Mouse (Mus musculus): ENCODE results near the gene Espl1.

Espl1 gene

DNA sequence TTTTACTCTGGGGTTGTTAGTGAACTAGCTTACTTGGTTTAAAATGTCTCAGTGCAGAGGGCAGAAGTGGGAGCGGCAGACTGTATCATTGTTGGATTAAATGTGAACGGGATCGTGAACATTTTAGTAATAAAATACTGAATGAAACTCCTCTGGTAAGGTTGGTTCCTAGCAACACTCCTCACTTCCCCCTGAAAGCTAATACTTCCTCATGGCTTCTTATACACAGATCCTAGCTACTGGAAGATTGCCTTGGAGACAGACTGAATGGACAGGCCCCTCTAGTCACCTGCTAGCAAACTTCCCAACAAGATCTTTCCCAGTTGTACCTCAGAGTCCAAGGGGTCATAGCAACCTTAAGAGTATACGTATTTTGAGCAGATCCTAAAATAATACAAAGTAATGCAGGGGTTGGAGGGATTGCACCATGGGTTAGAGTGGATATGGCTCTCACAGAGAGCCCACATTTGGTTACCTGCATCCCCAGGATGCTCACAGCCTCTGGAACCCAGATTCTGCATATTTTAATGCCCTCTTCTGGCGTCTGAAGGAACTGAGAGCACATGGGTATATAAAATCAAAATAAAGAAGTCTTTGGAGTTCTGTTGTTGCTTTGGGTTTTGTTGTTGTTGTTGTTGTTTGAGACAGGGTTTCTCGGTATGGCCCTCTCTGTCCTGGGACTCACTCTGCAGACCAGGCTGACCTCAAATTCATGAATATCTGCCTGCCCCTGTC is 21.9 kb upstream of the Espl1 start:
- no peak for DNase-seq (ENCODE audit: low read depth)

DNA sequence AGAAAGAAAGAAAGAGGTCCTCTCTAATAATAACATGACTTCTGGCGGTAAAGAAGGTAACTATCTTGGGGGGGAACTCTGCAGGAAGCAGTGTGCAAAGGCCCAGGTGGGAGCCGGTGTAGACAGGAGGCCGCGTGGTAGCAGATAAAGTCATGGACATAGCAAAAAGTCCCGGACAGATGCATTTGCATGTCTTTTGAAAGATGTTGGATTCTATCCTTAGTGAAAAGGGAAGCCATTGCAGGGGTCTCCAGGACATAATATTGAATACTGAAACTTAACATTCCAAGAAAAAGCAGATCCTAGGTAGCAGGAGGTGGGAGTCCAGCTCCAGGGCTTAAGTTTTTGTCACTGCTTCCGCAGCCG is 17.4 kb upstream of the Espl1 start:
- no peak for DNase-seq (ENCODE audit: low read depth)

DNA sequence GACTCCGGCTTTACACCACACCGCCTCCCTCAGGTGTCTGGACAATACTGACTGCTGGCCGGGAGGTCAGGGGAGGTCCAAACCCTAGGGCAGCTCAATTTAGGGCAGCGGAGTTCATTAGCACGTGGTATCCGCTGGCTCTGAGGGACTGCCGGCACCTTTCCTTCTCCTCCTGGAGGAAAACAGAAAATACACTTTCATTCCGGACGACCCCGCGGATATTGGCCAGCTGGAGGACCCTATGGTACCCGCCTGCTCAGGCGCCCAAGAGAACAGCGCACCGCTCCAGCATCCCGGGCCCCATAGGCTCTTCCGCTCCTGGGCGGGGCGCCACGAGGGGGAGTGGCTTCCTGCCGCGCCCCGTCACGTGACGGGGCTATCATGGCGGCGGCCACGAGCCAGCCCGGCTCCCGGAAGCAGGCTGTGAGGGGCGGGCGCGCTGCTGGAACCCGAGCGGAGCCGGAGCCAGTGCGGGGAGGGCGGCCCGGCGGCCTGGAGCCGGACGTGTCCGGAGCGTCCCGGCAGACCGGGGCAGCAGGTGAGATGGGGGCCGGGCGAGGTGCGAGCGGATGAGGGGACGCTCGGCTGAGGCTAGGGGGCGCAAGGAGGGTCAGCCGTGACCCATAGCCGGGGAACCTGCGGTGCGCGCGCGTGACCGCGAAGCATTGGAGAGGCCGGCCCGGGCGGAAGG is 16.8 kb upstream of the Espl1 start, which contains the start of gene Mfsd5:
Gene Mfsd5, plus strand, starts transcription at position 363 of the 691 bp plus-strand sequence.
- DNase-seq (ENCODE audit: low read depth) = peak; percentile 98

DNA sequence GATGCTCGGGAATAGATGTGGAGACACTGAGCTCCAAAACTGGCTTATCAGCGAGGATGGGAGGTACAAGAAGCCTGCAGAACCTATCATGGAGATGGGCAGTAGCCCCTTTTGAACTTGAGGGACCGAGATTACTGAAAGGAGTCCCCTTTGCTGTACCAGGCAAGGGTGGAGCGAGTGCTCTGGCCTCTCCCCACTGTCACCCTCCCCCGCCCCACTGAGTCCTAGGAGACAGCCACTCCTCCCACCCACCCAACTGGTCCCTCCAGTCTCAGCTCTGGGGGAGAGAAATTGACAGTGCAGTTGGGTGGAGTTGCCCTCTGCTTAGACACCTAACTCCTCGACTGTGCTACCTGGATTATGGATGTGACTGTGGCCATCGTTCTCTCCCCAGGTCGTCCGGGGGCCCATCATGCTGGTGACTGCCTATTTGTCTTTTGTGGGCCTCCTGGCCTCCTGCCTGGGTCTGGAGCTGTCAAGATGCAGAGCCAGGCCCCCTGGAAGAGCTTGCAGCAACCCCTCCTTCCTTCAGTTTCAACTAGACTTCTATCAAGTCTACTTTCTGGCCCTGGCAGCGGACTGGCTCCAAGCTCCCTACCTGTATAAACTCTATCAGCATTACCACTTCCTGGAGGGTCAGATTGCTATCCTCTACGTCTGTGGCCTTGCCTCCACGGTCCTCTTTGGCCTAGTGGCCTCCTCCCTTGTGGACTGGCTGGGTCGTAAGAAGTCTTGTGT is 16.1 kb upstream of the Espl1 start:
- no peak for DNase-seq (ENCODE audit: low read depth)

DNA sequence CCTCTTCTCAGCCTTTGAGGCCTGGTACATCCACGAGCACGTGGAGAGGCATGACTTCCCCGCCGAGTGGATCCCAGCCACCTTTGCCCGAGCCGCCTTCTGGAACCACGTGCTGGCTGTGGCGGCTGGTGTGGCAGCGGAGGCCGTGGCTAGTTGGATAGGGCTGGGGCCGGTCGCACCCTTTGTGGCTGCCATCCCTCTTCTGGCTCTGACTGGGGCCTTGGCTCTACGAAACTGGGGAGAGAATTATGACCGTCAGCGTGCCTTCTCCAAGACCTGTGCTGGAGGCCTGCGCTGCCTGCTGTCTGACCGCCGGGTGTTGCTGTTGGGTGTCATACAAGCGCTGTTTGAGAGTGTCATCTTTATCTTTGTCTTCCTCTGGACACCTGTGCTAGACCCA is 15.4 kb upstream of the Espl1 start:
- no peak for DNase-seq (ENCODE audit: low read depth)

DNA sequence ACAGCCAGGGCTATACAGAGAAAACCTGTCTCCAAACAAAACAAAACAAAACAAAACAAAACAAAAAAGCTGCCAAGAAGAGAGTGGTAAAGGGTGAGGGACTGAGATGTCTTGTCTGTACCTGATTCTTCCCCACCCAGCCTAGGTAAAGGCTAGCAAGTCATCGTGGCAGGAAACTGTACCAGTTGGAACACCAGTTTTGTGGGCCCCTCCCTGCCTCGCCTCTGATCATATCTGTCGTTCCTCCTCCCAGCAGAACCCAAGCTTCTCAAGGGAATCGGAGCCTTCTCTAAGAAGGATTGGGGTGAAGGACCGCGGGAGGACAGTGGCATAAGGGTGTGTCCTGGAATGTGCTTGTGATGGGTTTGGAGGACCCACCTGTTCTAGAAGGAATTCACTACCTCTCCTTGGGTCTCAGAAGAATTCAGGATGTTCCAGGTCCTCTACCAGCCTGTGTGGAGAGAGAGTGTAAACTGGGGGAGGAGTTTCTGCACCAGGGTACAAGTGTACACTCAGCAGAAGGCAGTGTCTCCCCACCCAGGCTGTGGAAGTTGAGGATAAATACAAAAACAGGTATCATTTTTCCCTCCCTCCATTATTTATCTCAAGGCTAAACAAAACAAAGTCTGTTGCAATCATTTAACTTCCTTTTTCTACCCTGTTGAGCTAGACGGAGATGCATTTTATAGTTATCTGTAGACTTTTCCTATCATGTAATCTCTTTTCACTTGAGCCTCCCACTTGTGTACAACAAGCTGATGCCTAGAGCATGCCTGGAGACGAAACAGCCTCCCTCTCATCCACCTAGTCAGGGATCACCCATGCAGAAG is 13.4 kb upstream of the Espl1 start:
- no peak for DNase-seq (ENCODE audit: low read depth)

DNA sequence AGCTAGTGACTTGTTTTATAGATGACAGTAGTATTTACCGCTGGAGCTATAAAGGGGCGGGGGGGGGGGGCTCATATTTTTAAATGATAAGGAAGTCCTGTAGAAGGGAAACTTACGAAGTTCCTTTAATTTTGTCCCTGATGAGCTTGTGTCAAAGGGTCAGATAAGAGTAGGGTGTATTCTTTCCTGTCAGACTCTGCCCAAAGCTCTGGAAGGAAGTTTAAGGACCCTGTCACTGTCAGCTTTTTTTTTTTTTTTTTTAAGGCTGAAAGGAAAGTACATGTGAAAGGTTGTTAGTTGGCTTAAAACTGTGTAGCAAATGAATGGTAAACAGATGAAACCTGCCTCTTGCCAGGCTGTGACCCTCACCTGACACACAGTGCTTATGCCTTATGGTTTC is 12.4 kb upstream of the Espl1 start:
- DNase-seq (ENCODE audit: low read depth) = no peak

DNA sequence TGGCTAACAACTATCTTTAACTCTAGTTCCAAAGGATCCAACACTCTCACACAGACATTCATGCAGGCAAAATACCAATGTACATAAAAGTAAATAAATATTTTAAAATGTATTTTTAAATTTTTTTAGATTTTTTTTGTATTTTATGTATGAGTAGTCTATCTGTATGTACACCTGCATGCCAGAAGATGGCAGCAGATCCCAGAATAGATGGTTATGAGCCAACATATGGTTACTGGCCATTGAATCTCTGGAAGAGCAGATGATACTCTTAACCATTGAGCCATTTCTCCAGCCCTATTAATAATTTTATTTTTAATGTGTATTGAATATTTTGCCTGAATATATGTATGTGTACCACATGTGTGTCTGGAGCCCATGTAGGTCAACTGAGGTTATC is 8.7 kb upstream of the Espl1 start:
- DNase-seq (ENCODE audit: low read depth) = peak; percentile 88

DNA sequence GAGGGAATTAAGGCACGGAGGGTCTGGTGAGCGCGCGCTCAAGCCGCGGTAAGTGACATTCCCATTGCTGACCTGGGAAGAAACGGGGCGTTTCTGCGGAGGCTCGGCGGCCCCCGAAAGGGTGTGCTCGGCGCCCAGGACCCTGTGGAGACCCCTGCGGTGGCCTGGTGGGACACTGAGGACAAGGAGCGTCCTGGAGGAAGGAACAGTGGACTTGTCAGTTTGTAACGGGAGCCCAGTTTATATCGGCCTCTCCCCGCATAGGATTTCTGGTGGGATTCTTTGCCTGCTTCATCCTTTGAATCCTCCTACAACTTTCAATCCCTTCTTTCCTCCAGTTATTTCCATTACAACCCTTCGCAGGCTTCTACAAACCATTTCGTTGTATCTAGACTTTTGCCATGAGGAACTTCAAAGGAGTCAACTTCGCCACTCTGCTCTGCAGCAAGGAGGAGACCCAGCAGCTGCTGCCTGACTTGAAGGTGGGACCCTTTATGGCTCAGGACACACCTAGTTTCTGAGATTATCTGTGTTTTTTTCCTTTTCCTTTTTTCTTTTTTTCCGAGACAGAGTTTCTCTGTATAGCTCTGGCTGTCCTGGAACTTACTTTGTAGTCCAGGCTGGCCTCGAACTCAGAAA is 421 bp downstream of the Espl1 start:
- DNase-seq (ENCODE audit: low read depth) = no peak

DNA sequence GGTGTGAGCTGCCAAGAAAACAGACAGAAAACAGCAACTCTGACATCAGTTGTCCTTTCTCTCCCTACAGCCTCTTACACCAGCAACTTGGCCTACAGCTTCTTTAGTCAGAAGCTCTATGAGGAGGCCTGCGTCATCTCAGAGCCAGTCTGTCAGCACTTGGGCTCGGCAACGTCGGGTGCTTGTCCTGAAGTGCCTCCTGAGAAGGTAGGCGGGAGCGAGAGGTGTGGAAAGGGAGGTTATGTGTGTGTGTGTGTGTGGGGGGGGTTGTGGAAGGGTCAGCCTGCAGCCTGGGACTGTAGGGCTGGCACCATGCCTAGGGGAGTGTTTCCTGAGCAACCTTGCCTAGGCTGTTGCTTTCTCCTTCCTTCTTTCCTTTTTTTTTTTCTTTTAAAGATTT is 6.5 kb downstream of the Espl1 start:
- no peak for DNase-seq (ENCODE audit: low read depth)

DNA sequence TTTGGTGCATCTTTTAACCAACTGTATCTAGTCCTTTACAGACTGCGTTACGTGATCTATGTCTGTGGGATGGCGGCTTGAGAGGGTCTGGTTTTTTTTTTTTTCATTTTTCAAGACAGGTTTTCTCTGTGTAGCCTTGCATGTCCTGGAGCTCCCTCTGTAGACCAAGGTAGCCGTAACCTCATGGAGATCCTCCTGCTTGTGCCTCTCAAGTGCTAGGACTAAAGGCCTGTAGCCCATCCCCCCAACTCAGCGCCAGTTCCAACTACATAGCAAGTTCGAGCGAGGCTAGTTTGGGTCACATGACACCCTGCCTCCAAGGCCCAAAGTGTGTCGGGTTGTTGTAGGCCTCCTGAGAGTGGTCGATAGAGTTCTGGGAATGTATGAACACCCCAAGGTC is 12.7 kb downstream of the Espl1 start:
- no peak for DNase-seq (ENCODE audit: low read depth)

DNA sequence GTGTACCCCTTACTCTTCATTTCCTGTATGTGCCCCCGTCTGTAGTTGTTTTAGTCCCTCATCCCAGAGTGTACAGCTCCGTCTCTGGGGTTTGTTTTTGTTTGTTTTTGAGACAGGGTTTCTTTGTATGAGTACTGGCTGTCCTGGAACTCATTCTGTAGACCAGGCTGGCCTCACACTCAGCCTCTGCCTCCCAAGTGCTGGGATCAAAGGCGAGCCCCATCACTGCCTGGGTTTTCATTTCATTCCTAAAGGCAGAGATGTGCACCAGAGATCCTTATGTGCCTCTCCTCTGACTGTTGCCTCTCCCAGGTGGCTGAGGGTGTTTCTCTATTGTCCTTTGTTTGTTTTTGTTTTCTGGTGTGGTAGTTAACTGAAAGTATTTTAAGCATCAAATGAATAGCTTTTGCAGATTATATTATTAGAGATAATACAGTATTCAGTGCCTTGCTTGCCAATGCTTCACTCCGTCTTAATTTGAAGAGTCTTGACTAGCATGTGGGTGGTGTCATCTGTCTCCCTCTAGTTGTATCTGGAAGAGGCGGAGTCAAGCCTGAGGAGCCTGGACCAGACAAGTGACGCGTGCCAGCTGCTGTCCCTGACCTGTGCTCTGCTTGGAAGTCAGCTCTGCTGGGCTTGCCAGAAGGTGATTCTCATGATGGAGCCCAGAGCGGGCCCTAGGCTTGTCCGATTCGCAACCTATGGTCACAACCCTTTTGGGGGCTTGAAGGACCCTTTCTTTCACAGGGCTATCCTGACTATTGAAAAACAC is 14.2 kb downstream of the Espl1 start:
- no peak for DNase-seq (ENCODE audit: low read depth)

DNA sequence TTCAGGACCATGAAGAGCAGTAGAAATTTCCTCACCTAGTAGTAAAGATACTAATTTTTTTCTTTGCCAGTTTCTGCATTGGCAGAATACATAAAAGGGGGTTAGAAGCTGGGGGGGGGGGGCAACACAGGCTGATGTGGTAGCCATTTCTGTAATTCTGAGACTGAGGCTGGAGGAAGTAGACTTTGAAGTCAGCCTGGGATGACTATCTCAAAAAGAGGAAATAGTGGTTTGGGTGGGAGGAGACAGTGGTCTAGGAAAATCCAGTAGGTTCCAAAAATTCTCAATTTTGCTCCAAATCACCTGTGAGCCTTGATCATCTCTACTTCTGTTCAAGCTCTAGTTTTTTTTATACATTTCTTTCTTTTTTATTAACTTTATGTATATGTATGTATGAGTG is 15.4 kb downstream of the Espl1 start:
- DNase-seq (ENCODE audit: low read depth) = no peak

DNA sequence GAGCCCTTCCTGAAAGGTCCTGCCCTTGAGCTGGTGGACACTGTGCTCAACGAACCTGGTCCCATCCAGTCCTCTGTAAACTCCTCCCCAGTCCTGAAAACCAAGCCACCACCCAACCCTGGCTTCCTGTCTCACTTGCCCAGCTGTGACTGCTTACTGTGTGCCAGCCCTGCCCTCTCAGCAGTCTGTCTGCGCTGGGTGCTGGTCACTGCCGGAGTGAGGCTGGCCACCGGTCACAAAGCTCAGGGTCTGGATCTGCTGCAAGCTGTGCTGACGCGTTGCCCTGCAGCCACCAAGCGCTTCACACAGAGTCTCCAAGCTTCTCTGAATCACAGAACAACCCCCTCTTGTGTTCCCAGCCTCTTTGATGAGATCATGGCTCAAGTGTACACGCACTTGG is 19.2 kb downstream of the Espl1 start:
- DNase-seq (ENCODE audit: low read depth) = peak; percentile 12

DNA sequence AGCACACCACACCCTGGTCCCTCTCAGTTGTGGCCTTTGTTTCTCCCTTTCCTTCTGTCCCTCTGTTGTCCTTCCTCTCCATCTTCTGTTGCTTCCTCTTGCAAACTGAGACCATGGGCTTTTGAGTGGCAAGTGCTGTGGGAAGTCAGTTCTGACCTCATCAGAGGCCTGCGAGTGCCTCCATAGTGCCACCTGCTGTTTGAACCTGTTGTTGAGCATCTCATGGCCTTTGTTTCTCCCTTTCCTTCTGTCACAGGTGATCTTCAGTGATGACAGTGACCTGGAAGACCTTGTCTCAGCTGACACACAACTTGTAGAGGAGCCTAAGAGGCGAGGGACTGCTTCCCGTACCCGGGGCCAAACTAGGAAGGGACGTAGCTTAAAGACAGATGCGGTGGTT is 20.2 kb downstream of the Espl1 start:
- peak; percentile 83 for DNase-seq (ENCODE audit: low read depth)

DNA sequence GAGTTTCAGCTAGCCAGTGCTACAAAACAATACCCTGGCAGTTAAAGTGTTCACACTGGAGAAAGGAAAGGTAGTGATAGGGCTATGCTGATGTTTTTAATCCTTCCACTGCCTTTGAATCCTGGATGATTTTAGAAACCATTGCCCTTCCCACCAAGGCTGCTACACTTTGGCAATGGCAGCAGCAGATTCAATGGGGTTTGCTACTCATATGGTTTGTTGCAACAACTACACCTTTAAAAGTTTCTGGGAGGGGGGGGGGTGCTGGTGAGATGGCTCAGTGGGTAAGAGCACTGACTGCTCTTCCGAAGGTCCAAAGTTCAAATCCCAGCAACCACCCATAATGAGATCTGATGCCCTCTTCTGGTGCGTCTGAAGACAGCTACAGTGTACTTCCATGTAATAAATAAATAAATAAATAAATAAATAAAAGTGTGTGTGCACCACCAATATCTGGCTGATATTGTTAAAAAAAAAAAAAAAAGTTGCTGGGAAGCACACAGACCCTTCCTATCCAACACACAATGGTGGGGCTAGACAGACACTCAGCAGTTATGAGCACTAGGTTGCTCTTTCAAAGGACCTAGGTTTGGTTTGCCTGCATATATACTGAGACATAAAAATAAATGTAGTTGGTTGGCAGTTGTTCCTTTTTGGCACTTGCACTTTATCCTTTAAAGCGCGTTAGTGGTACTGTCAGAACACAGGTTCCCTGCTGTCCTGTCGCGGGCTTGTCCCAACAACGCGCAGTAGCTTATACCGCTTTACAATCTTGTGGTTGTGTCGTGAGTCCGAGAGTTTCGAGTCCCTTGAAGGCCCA is 28.8 kb downstream of the Espl1 start:
- DNase-seq (ENCODE audit: low read depth) = no peak

DNA sequence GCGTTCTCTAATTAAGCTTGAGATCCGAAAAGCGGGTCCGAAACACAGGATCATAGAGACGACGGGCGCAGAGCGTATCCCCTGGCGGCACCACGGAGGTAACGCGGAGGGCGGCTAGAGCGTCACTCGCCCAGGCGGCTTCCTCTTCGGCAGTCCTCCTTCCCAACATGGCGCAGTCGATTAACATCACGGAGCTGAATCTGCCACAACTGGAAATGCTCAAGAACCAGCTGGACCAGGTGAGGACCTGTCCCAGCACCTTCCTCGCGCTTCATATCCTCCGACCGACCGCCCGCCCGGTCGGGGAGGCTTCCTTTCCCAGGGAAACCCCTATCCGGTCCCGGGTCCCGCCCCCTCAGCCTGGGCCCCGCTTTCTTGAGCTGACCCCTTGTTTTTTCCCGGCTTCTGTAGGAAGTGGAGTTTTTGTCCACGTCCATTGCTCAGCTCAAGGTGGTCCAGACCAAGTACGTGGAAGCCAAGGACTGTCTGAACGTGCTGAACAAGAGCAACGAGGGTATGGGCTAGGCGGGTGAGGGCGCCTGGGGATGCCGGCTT is 30.0 kb downstream of the Espl1 start, which contains the start of gene Pfdn5:
Gene Pfdn5, plus strand, starts transcription at position 95 of the 555 bp plus-strand sequence.
- peak; percentile 90 for DNase-seq (ENCODE audit: low read depth)

DNA sequence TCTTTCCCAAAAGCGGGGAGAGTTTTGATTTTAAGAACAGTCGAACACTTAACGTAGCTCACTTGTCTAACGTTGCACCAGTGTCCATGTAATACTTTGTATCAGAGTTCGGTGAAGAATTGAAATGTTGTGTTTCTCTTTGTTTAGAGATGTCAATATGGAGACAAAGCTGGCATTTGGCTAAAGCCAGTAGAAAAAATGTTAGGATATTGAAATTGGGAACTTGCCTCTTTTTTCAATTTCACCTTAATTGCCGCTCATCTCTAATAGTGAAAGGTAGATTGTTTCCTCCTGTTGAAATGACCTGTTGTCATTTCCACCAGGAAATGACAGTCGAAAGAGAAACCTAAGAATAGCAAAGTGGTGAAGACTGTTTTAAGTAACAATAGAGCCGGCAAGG is 30.8 kb downstream of the Espl1 start:
- DNase-seq (ENCODE audit: low read depth) = no peak

DNA sequence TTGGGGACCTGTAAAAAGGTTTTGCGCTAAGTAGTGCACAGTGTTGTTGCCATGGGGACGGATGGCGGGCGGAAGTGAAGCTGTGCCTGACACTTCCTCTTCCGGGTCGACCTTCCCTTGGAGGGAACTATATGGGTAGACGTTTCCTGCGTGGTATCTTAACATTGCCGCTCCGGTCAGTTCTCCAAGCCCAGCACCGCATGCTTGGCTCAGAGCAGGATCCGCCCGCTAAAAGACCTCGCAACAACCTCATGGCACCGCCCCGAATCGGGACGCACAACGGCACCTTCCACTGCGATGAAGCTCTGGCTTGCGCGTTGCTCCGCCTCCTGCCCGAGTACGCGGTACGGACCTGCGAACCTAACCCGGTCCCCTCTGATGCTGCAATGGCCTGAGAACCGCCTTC is 35.5 kb downstream of the Espl1 start, which contains the start of gene Myg1:
Gene Myg1, plus strand, starts transcription at position 100 of the 406 bp plus-strand sequence.
- peak; percentile 89 for DNase-seq (ENCODE audit: low read depth)

DNA sequence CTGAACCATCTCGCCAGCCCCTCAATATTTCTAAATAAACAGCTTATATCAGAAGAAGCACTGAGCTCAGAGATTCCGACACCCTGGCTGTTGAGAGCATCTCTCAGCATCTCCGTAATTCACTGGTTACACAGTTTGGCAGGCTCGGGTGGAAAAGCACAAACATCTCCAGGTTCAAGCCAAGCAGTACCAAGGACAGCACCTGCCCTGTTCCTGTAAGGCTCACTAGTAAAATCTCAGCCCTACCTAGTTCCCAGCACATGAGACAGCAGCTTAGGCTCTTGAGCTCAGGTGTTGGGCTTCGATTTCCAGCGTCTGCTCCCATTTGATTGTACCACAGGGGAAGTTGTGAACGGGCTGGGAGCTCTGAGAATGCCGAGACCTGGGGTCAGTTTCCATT is 39.2 kb downstream of the Espl1 start:
- DNase-seq (ENCODE audit: low read depth) = peak; percentile 27

Data from NIH3T3 (cell line).